Mouse (Mus musculus) ES-CJ7 (cell line): ENCODE results near the gene Hist1h1a.

ENCODE experiments used
- DNase-seq: peaks from one replicate; pipeline ENCODE4 v3.0.0; 2011; ENCODE audit warnings: low read depth, low spot score

The Hist1h1a gene

DNA sequence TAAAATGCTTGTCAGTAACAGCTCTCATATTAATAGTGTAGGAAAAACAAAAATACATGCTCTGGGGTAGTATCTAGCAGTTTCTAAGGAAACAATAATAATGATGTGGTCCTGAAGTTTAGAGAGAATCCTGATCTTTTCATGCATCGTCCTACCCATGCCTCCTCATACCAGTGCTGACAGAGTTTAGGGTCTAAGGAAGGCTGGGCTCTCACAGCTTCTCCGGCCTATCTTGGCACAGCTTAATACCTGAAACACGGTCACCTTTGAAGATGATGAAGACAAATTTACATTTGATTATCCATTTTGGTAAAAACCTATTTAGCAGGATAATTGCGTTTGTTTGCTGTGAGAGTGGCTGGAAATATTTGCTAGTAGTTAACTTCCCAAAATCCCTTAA lies 19.5 kb upstream of the Hist1h1a start:
- peak; percentile 63 for DNase-seq

DNA sequence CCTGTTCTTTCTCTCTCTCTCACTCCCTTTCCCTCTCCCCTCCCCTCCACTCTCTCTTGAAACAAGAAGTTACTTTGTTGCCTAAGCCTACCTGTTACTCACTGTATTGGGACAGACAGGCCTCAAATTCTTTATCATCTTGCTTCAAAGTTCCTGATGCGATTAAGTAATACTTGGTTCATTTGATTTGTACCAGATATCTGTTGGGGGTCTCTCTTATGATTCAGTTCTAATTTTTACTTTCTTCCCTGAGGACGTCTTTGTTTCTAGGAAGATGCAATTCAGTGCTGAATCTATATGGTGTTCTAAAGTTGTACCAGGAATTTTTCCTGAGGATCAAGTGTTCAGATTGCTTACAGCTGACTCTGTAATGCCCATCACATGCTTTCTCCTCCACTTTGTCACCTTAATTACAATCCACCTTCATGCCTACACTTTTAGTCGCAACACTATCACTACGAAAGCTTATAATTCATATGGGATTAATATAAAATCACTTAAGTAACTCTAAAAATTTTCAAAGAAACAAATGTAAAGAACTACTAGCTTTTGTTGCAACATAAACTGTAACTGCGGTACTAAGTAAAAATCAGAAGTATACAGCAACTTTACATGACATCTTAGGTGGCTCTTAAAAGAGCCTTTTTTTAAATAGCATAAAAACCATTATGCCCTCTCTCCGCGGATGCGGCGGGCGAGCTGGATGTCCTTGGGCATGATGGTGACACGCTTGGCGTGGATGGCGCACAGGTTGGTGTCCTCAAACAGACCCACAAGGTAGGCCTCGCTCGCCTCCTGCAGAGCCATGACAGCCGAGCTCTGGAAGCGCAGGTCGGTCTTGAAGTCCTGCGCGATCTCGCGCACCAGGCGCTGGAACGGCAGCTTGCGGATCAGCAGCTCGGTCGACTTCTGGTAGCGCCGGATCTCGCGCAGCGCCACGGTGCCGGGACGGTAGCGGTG lies 18.8 kb upstream of the Hist1h1a start:
- peak; percentile 77 for DNase-seq

DNA sequence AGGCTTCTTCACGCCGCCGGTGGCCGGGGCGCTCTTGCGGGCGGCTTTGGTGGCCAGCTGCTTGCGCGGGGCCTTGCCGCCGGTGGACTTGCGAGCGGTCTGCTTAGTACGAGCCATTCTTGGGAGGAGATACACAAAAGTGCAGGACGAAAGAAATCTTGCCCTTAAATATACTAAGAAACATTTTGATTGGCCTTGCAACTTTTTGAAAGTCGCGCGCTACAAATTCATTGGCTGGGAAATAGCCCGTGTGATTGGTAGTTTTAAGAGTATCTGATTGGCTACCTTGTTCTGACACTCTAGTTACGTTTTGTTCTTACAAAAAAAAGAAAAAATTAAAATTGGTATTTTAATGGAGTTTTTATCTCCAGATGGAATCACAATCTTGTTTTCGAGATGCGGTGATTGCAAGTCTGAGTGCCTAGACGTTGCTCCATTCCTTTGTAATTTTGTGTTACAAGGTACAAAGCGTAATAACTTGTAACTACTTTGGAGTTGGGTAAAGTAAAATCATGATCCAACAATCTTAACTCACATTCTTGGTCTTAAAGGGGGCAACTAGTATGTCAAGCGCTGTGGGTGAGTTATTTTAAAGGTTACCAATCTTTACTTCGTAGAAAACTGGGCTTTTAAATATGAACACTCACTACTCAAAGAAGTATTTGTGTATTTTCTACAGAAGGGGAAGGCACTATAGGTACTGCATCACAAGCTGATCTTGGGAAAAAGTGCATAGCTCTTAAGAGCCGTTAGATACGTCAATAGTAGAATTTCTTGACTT lies 17.9 kb upstream of the Hist1h1a start, which contains the start of gene Hist1h3c:
Gene Hist1h3c, minus strand, starts transcription at position 222 of the 781 bp plus-strand sequence.
- peak; percentile 96 for DNase-seq

DNA sequence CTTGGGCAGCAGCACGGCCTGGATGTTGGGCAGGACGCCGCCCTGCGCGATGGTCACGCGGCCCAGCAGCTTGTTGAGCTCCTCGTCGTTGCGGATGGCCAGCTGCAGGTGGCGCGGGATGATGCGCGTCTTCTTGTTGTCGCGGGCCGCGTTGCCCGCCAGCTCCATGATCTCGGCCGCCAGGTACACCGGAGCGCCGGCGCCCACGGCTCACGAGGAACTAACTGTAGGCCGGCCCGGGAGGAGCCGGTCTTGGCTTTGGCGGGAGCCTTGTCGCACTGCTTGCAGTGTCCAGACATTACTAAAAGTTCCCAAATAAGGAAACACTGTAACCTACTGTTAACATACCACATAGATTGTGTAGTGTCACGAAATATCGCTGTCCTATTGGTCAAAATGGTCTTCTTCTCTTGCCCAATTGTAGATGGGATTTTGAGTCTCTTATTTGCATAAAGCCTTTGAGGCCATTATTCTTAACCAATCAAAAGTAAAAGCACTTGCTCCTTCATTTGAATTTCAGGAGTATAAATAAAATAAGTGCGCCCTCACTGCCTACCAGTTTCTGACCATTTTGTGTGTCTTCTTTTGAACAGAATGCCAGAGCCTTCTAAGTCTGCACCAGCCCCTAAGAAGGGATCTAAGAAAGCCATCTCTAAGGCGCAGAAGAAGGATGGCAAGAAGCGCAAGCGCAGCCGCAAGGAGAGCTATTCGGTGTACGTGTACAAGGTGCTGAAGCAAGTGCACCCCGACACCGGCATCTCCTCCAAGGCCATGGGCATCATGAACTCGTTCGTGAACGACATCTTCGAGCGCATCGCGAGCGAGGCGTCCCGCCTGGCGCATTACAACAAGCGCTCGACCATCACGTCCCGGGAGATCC lies 17.0 kb upstream of the Hist1h1a start, which contains the start of gene Hist1h2bb:
Gene Hist1h2bb, plus strand, starts transcription at position 534 of the 880 bp plus-strand sequence.
- peak; percentile 98 for DNase-seq

DNA sequence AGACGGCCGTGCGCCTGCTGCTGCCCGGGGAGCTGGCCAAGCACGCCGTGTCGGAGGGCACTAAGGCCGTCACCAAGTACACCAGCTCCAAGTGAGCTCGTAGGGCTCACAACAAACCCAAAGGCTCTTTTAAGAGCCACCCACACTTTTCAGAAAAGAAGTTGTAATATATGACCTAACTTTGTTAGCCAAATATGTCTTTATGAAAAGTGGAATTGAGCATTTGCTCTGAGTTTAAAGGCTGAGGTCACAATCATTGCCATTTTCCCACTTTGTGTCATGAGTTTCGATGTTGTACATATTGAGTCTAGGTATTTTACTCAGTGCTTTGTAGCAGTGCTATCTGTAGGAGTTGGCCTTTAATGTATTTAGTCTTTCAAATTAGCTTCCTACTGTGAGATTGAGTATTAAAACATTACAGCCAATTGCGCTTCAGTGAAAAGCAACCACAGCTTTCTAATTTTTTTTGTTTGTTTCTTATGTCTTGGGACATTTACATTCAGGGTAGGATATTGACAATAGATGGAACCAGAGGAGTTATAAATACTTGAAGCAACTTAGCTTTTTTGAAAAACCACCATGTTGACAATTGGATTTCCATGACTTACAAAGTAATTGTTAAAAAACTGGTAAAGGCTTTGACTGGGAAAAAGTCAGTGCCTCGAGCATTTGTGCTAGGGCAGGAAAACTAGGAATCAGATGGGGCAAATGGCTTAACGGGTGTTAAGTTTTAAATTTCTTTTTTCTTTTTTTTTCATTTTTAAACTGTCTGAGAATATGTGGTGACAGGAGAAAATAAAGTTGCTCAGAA lies 16.2 kb upstream of the Hist1h1a start:
- DNase-seq, result peak; percentile 79

DNA sequence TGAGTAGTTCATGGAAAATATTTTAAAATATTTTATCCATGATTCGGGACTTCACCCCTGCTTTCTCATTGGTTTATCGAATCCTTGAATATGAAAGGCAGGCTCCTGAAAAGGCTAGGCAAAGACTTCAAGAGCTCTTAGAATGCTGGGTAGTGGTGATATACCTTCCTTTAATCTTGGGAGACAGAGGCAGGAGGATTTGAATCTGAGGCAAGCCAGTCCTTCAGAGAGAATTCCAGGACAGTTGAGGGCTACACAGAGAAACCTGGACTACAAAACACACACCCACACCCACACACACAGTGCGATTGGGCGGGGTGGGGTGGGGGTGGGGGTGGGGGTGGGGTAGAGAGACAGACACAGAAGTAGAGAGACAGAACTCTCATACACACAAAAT lies 15.6 kb upstream of the Hist1h1a start:
- peak; percentile 86 for DNase-seq

DNA sequence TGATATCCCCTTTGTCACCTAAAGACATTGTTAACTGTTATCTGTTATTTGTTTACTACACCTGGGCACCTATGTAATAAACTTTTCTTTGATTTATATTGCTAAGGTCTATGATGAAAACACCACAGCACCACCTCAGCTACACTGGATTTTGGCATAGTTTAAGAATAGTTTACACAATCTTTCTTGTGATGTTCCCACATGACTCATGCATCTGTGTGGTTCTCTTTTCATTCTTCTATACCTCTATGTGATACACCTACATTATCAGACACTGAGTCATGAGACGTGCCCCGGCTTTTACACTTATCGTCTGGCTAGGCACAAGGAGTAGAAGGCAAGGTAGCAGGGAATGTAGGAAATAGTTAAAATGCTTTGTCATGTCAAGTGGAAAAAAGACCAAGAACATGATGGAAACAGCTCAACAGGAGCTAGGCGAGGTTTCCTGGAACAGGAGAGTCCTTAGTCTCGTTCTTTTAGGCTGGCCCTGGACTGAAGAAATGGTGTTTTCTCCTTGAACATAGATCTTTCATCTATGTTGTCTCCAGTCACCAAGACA lies 13.8 kb upstream of the Hist1h1a start:
- no peak for DNase-seq

DNA sequence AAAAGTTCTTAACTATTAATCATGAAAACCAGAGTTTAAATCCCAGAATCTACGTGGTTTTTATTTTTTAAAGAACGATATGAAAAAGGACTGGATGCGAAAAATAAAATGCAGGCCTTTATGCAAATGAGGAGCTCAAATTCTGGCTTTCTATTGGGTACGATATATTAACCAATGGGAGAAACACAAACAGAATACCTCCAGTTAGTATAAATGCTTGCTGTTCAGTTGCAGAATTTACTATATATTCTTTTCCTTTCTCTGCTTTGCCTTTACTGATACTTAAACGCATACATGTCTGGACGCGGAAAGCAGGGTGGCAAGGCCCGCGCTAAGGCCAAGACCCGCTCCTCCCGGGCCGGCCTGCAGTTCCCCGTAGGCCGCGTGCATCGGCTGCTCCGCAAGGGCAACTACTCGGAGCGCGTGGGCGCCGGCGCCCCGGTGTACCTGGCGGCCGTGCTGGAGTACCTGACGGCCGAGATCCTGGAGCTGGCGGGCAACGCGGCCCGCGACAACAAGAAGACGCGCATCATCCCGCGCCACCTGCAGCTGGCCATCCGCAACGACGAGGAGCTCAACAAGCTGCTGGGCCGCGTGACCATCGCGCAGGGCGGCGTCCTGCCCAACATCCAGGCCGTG lies 12.5 kb upstream of the Hist1h1a start, which contains the start of gene Hist1h2ab:
Gene Hist1h2ab, plus strand, starts transcription at position 288 of the 639 bp plus-strand sequence.
- DNase-seq, result peak; percentile 89

DNA sequence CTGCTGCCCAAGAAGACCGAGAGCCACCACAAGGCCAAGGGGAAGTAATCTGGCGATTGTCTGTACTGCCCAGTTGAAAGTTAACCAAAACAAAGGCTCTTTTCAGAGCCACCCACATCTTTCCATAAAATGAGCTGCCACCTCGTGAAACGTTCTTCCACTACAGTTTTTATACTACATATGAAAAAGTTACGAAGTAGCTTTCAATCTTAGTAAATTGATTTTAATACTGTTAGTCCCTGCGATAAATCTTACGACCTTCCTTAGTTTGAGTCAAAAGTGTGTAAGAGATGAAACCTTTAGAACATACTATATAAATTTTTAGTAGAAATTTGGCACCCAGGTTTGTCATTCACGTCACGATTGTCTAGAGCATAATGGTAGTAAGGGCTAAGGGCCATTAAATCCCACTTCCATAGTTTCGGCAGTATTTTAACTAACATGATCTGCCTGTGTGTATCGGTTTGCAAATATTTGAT lies 11.9 kb upstream of the Hist1h1a start:
- DNase-seq, result peak; percentile 68

DNA sequence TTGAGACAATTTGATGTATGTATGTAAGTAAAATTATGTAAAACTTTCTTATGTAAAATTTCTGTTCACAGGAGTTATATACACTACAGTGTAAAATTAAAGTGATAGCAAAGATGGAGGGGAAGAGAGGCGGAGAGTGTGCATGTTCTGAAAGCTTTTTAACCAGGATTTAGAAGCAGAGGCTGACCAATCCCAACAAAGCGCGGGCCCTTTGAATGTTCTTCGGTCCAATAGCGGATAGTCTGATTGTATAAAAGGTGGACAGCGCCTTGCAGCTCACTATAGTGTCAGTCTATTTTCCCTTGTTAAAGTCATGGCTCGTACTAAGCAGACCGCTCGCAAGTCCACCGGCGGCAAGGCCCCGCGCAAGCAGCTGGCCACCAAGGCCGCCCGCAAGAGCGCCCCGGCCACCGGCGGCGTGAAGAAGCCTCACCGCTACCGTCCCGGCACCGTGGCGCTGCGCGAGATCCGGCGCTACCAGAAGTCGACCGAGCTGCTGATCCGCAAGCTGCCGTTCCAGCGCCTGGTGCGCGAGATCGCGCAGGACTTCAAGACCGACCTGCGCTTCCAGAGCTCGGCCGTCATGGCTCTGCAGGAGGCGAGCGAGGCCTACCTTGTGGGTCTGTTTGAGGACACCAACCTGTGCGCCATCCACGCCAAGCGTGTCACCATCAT lies 11.3 kb upstream of the Hist1h1a start, which contains the start of gene Hist1h3b:
Gene Hist1h3b, plus strand, starts transcription at position 201 of the 675 bp plus-strand sequence.
- DNase-seq, result peak; percentile 97

DNA sequence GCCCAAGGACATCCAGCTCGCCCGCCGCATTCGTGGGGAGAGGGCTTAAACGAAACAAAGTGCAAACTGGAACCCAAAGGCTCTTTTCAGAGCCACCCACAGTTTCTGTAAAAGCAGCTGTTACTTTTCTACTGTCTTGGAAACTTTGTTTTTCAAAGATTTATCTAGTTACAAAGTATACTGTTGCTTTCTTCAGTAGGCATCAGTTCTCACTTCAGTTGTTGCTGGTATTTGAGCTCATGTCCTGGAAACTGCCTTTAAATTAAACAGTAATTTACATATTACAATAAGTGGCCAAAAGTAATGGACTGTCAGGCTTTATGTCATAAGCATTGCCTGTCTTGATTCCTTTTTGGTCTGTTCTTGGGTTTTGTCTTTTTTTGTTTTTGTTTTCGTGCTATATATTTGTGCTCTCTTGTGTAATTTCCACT lies 10.7 kb upstream of the Hist1h1a start:
- DNase-seq, result peak; percentile 45

DNA sequence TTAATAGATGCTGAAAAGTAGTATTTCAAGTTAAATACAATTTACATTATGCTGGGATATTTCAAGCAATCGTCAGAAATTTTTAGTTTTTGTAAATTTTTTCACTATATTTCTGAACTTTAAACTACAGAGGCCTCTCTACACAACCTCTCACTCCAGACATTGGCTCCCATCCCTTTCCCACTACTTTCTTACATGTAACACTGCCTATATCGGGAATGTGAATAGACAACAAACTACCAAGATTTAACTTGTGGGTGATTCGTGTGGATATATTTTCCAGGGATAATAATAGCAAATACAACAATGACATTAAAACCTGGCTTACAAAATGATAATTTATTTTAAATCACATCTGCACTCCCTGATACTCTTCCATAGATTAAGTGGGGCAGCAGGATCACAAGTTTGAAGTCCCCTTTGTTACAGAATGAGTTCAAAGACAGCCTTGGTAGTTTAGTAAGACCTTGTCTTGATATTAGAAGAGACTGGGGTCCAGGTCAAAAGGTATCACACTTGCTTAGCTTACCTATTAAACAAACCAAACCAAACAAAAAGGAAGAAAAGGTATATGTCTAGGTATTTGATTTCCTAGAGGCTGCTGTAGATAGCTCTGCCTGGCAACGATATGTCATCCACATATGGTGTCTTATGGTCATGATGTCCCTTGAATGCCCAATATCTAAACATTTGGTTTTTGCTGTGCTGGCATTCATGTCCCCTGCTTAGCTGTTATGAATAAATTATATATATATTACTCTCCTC lies 10.0 kb upstream of the Hist1h1a start:
- no peak for DNase-seq

DNA sequence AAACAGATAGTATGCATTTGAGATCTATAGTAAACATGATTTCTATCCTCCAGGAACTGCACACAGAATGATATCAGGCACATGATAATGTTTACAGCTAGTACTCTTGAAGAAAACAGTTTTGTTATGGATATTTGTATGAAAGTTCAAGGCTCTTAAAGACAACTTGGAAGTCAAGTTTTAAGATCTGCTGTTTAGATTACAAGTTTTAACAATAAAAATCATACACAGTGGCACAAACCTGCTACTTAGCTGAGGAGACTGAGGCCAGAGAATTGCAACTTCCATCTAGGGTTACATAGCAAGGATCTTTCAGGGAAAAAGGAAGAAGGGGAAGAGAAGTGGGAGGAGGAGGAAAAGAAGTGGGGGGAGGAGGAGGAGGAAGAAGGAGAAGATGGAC lies 8.5 kb upstream of the Hist1h1a start:
- DNase-seq, result no peak

DNA sequence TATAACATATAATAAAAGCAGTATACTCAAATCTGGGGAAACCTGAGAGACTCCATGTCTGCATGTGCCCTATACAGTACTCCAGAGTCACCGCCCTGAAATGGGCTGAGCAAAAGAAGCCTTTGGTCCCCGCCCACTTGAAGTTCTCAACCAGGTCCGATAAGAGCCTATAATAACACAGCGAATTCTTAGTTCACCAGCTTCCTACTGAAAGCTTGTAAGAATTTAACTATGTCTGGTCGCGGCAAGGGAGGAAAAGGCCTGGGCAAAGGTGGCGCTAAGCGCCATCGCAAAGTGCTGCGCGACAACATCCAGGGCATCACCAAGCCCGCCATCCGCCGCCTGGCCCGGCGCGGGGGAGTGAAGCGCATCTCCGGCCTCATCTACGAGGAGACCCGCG lies 6.7 kb upstream of the Hist1h1a start, which contains the start of gene Hist1h4b:
Gene Hist1h4b, plus strand, starts transcription at position 224 of the 400 bp plus-strand sequence.
- DNase-seq, result peak; percentile 96

DNA sequence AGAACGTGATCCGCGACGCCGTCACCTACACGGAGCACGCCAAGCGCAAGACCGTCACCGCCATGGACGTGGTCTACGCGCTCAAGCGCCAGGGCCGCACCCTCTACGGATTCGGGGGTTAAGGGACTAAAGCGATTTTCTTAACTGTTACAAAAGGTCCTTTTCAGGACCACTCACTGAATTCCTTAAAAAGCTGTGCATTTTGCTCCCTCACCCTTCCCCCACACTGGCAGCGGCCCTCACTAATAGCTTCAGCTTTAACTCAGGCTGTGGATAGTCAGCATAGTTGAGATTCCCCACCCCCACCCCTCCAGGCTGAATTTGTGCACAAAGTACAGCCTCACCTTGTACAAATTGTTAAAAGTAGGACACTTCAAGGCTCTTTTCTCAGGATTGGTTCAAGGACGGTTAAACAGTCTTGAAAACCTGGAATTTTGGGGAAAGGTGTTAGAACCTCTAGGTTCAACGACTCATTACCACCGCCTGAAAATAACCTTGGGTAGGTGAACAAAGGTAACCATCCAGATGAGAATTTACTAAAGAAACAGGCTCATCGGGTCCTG lies 6.2 kb upstream of the Hist1h1a start:
- peak; percentile 88 for DNase-seq

DNA sequence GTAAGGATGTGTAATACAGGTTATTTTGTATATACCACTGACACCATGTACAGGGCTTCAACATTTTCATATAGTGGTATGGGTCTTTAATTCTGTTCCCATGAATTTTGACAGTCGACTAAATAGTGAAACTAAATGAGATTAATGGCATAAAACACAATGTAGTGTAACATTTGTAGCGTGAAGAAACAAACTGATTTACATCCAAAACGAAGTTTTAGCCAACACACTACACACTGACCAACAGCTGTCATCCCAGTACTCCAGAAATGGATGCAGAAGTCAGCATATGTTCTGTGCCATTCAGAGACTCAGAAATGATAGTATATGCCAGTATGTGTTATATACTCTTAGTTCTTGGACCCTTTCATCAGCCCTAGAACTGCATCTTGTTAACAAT lies 5.5 kb upstream of the Hist1h1a start:
- no peak for DNase-seq

DNA sequence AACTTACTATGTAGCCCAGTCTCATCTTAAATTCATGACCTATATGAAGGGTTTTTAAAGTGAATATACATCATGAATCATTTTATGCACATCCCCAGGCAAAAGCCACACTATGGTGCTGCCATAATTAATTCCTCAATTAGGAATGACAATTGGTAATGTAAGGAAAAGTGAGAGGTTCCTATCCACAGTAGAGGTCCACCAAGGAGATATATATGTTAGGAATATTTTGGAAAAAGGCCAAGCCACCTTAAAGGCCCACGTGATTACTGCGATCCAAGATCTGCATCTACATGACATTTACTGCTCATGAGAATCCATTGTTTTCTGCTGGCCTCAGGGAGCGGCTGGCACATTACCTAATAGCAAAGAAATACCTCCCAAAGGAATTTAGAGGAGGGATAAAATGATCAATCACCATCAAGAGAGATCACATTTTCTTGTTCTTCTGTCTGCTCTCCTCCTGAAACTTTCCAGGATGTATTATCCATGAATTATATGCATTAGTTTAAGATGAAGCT lies 4.2 kb upstream of the Hist1h1a start:
- peak; percentile 51 for DNase-seq
